Comparison of ENCODE assay signal across 9 mouse cellular contexts in genomic region chr14:76698718-76699402, GRCm38 (mm10).
A peak's percentile ranks its signal among the peaks of the same experiment; 100 is the strongest.
DNase-seq lines count a peak whose midpoint lies in the region; ATAC-seq and TF ChIP-seq lines count a peak whose summit lies in the region.
"Had no signal": no experiment of that assay in that cellular context is flagged by ENCODE, and none has a peak within 500 bp of the region (broad histone marks: within the 10 kb centered on the region; RNA-seq: fewer than 3 reads in every experiment).

No protein-coding gene starts in this region.

- no peaks in the 10 kb centered on the region for H3K9me3 ChIP-seq in forebrain, embryonic 10.5 days
- H3K9me3 ChIP-seq in forebrain, embryonic 15.5 days: no peaks in the 10 kb centered on the region
- H3K9me3 ChIP-seq in hindbrain, embryonic 16.5 days (ENCODE audit: control insufficient read depth, low read length): no peaks in the 10 kb centered on the region
- no peaks in the 10 kb centered on the region for H3K9me3 ChIP-seq in lung, embryonic 16.5 days (ENCODE audit: control insufficient read depth, low read length)
- H3K9me3 ChIP-seq in heart, embryonic 12.5 days (replicated peaks): no peaks in the 10 kb centered on the region
- H3K9me3 ChIP-seq: midbrain, embryonic 12.5 days had no signal

- peak overlapping the region; percentile 64; the same call in 1 of the 2 replicates for H3K27ac ChIP-seq in forebrain, embryonic 10.5 days
- no peak overlapping the region for H3K27ac ChIP-seq in forebrain, embryonic 15.5 days (replicated peaks)
- 0 out of 2 replicates have a peak overlapping the region, but pooled peaks have one; percentile 2 for H3K27ac ChIP-seq in hindbrain, embryonic 16.5 days (ENCODE audit: low read depth, low read length)
- H3K27ac ChIP-seq in lung, embryonic 16.5 days (ENCODE audit: low read length): peak overlapping the region; percentile 78
- no peak overlapping the region for H3K27ac ChIP-seq in thymus, adult 2 months (ENCODE audit: control insufficient read depth, insufficient read depth, low read length)
- H3K27ac ChIP-seq in heart, embryonic 12.5 days (ENCODE audit: poor library complexity, severe bottlenecking): no peak overlapping the region
- H3K27ac ChIP-seq: midbrain, embryonic 12.5 days had no signal

- no peak for DNase-seq in forebrain, embryonic 10.5 days (ENCODE audit: extremely low spot score, low spot score)
- peak; percentile 83 to 93 for DNase-seq in adrenal gland, adult (ENCODE audit: inconsistent age in 2 of 2, low spot score in 1 of 2)
- DNase-seq in thymus, adult 2 months: no peak

- no peak for TF ChIP-seq CTCF in thymus, adult 2 months (IDR thresholded peaks at IDR 0.05; ENCODE audit: borderline replicate concordance, control insufficient read depth, extremely low read depth, insufficient read depth, low read length, poor library complexity)

- H3K4me1 ChIP-seq in forebrain, embryonic 10.5 days: peaks cover 51% of the 10 kb centered on the region
- no peaks in the 10 kb centered on the region for H3K4me1 ChIP-seq in forebrain, embryonic 15.5 days
- H3K4me1 ChIP-seq in hindbrain, embryonic 16.5 days (ENCODE audit: control insufficient read depth, insufficient read depth, low read depth, low read length): peaks cover 5% of the 10 kb centered on the region; the same call in 1 of the 2 replicates
- H3K4me1 ChIP-seq in lung, embryonic 16.5 days (replicated peaks; ENCODE audit: control insufficient read depth, insufficient read depth, low read length): peaks cover 56% of the 10 kb centered on the region
- H3K4me1 ChIP-seq in thymus, adult 2 months (replicated peaks; ENCODE audit: control insufficient read depth, insufficient read depth, low read length): peaks cover 32% of the 10 kb centered on the region
- H3K4me1 ChIP-seq in heart, embryonic 12.5 days (replicated peaks): peaks cover 80% of the 10 kb centered on the region

- 38% methylated on average over 4 of the region's 4 CpGs for WGBS in forebrain, embryonic 10.5 days
- WGBS in forebrain, embryonic 15.5 days: 42% methylated on average over 4 of the region's 4 CpGs
- WGBS in hindbrain, embryonic 16.5 days: 44% methylated on average over 4 of the region's 4 CpGs
- WGBS in lung, embryonic 16.5 days: 30% methylated on average over 4 of the region's 4 CpGs
- 91% methylated on average over 4 of the region's 4 CpGs for WGBS in thymus, adult 2 months
- WGBS in heart, embryonic 12.5 days: 55% methylated on average over 4 of the region's 4 CpGs

- no peaks in the 10 kb centered on the region for H3K27me3 ChIP-seq in forebrain, embryonic 10.5 days (ENCODE audit: poor library complexity, severe bottlenecking)
- no peaks in the 10 kb centered on the region for H3K27me3 ChIP-seq in forebrain, embryonic 15.5 days
- no peaks in the 10 kb centered on the region for H3K27me3 ChIP-seq in hindbrain, embryonic 16.5 days (replicated peaks; ENCODE audit: control insufficient read depth, insufficient read depth, low read length)
- no peaks in the 10 kb centered on the region for H3K27me3 ChIP-seq in lung, embryonic 16.5 days (ENCODE audit: control insufficient read depth, insufficient read depth, low read depth, low read length)
- H3K27me3 ChIP-seq in thymus, adult 2 months (ENCODE audit: control insufficient read depth, insufficient read depth, low read length): no peaks in the 10 kb centered on the region
- no peaks in the 10 kb centered on the region for H3K27me3 ChIP-seq in heart, embryonic 12.5 days (replicated peaks)
- H3K27me3 ChIP-seq: midbrain, embryonic 12.5 days had no signal

- ATAC-seq in forebrain, embryonic 15.5 days (replicated peaks): no peak
- ATAC-seq in hindbrain, embryonic 16.5 days: no peak
- peak; percentile 30 for ATAC-seq in lung, embryonic 16.5 days (ENCODE audit: low read depth)
- ATAC-seq in frontal cortex, adult (ENCODE audit: low TSS enrichment): no peak
- no peak for ATAC-seq in heart, embryonic 12.5 days (ENCODE audit: insufficient number of reproducible peaks, low FRiP score)

- no peak overlapping the region for H3K4me2 ChIP-seq in forebrain, embryonic 15.5 days (replicated peaks)
- no peak overlapping the region for H3K4me2 ChIP-seq in hindbrain, embryonic 16.5 days (ENCODE audit: low read length)
- no peak overlapping the region for H3K4me2 ChIP-seq in lung, embryonic 16.5 days (ENCODE audit: low read depth, low read length)
- H3K4me2 ChIP-seq in heart, embryonic 12.5 days: no peak overlapping the region
- H3K4me2 ChIP-seq: midbrain, embryonic 12.5 days had no signal

- no peak overlapping the region for H3K9ac ChIP-seq in forebrain, embryonic 15.5 days (replicated peaks)
- no peak overlapping the region for H3K9ac ChIP-seq in hindbrain, embryonic 16.5 days (ENCODE audit: low read depth, low read length)
- H3K9ac ChIP-seq in lung, embryonic 16.5 days (ENCODE audit: low read length): no peak overlapping the region
- H3K9ac ChIP-seq in heart, embryonic 12.5 days: no peak overlapping the region
- H3K9ac ChIP-seq: midbrain, embryonic 12.5 days had no signal

- no peaks in the 10 kb centered on the region for H3K36me3 ChIP-seq in forebrain, embryonic 10.5 days (replicated peaks)
- no peaks in the 10 kb centered on the region for H3K36me3 ChIP-seq in forebrain, embryonic 15.5 days
- no peaks in the 10 kb centered on the region for H3K36me3 ChIP-seq in hindbrain, embryonic 16.5 days (ENCODE audit: control insufficient read depth, insufficient read depth, low read length)
- no peaks in the 10 kb centered on the region for H3K36me3 ChIP-seq in lung, embryonic 16.5 days (ENCODE audit: control insufficient read depth, insufficient read depth, low read length)
- H3K36me3 ChIP-seq in thymus, adult 2 months (ENCODE audit: control insufficient read depth, insufficient read depth, low read length): no peaks in the 10 kb centered on the region
- no peaks in the 10 kb centered on the region for H3K36me3 ChIP-seq in heart, embryonic 12.5 days
- H3K36me3 ChIP-seq: midbrain, embryonic 12.5 days had no signal

- H3K4me3 ChIP-seq in forebrain, embryonic 10.5 days: no peak overlapping the region
- H3K4me3 ChIP-seq in forebrain, embryonic 15.5 days: no peak overlapping the region
- no peak overlapping the region for H3K4me3 ChIP-seq in hindbrain, embryonic 16.5 days (ENCODE audit: low read length)
- no peak overlapping the region for H3K4me3 ChIP-seq in lung, embryonic 16.5 days (ENCODE audit: low read length)
- H3K4me3 ChIP-seq in thymus, adult 2 months (ENCODE audit: control insufficient read depth, insufficient read depth, low read length): no peak overlapping the region
- no peak overlapping the region for H3K4me3 ChIP-seq in heart, embryonic 12.5 days
- H3K4me3 ChIP-seq: midbrain, embryonic 12.5 days had no signal

- no peak for TF ChIP-seq POLR2A in thymus, adult 2 months (IDR thresholded peaks at IDR 0.05; ENCODE audit: control insufficient read depth, extremely low read depth, insufficient read depth, low read length, poor library complexity)

Comparison
In these comparisons a context has a peak if more than half of its experiments do, and no peak if none do; other contexts are left out.
1. H3K27ac ChIP-seq: peak in forebrain, embryonic 10.5 days (single experiment), hindbrain, embryonic 16.5 days (single experiment) and lung, embryonic 16.5 days (single experiment); none in forebrain, embryonic 15.5 days (single experiment), thymus, adult 2 months (single experiment) and heart, embryonic 12.5 days (single experiment).
2. DNase-seq: peak in adrenal gland, adult (2 of 2); none in forebrain, embryonic 10.5 days (single experiment) and thymus, adult 2 months (single experiment).